Mouse (Mus musculus): Measurements from ENCODE around the gene Scaf4. TPM values are rescaled to one million over a fixed set of nuclear protein-coding genes. Genes with fewer than 3 reads are reported as not detected.

The Scaf4 gene
- polyA plus RNA-seq, 1 experiment from 2014 or later: 17.3 TPM

GRCm38 (mm10) chr16:90303988-90304299, 19.6 kb upstream of the Scaf4 start:
- Histone ChIP-seq H3K36me3 (ENCODE audit: insufficient read depth, low read length) (no peaks in the 10 kb centered on the region), H3K9me3 (replicated peaks; ENCODE audit: low read length) (no peaks in the 10 kb centered on the region), H3K4me3 (replicated peaks; ENCODE audit: low read depth, low read length) (no peak overlapping the region), H3K27ac (no peak overlapping the region), H3K27me3 (ENCODE audit: insufficient read depth, low read length) (no peaks in the 10 kb centered on the region), H3K4me1 (replicated peaks; ENCODE audit: insufficient read depth, low read length) (no peaks in the 10 kb centered on the region), H3K4me2 (ENCODE audit: low read length) (no peak overlapping the region), H3K9ac (ENCODE audit: low read depth, low read length) (no peak overlapping the region)
- no peak for TF ChIP-seq CTCF (IDR thresholded peaks at IDR 0.05; ENCODE audit: low read depth)
- ATAC-seq (replicated peaks; ENCODE audit: low FRiP score, low read depth): no peak
- WGBS: 85% methylated on average over 2 of the region's 2 CpGs
- DNase-seq (ENCODE audit: low spot score): no peak

GRCm38 (mm10) chr16:90303286-90303987, 19.1 kb upstream of the Scaf4 start:
- DNase-seq (ENCODE audit: low spot score): no peak
- no peak for ATAC-seq (replicated peaks; ENCODE audit: low FRiP score, low read depth)
- 75% methylated on average over 9 of the region's 9 CpGs for WGBS

GRCm38 (mm10) chr16:90301706-90302105, 17.4 kb upstream of the Scaf4 start:
- no peak for TF ChIP-seq CTCF (IDR thresholded peaks at IDR 0.05; ENCODE audit: low read depth)
- 85% methylated on average over 10 of the region's 10 CpGs for WGBS
- ATAC-seq (replicated peaks; ENCODE audit: low FRiP score, low read depth): no peak
- DNase-seq (ENCODE audit: low spot score): no peak
- Histone ChIP-seq H3K9ac (ENCODE audit: low read depth, low read length) (no peak overlapping the region), H3K9me3 (replicated peaks; ENCODE audit: low read length) (no peaks in the 10 kb centered on the region), H3K27me3 (ENCODE audit: insufficient read depth, low read length) (no peaks in the 10 kb centered on the region), H3K4me1 (replicated peaks; ENCODE audit: insufficient read depth, low read length) (no peaks in the 10 kb centered on the region), H3K4me3 (replicated peaks; ENCODE audit: low read depth, low read length) (no peak overlapping the region), H3K4me2 (ENCODE audit: low read length) (no peak overlapping the region), H3K27ac (no peak overlapping the region), H3K36me3 (ENCODE audit: insufficient read depth, low read length) (no peaks in the 10 kb centered on the region)

More at GRCm38 (mm10) chr16:90303286-90303987, 19.1 kb upstream of the Scaf4 start:
- Histone ChIP-seq H3K4me3 (replicated peaks; ENCODE audit: low read depth, low read length) (no peak overlapping the region), H3K27me3 (ENCODE audit: insufficient read depth, low read length) (no peaks in the 10 kb centered on the region), H3K36me3 (ENCODE audit: insufficient read depth, low read length) (no peaks in the 10 kb centered on the region), H3K9me3 (replicated peaks; ENCODE audit: low read length) (no peaks in the 10 kb centered on the region), H3K9ac (ENCODE audit: low read depth, low read length) (no peak overlapping the region), H3K4me2 (ENCODE audit: low read length) (no peak overlapping the region), H3K27ac (no peak overlapping the region), H3K4me1 (replicated peaks; ENCODE audit: insufficient read depth, low read length) (no peaks in the 10 kb centered on the region)
- no peak for TF ChIP-seq CTCF (IDR thresholded peaks at IDR 0.05; ENCODE audit: low read depth)

- Histone ChIP-seq H3K4me3 (replicated peaks; ENCODE audit: low read depth, low read length) (no peak overlapping the region), H3K36me3 (ENCODE audit: insufficient read depth, low read length) (no peaks in the 10 kb centered on the region), H3K4me2 (ENCODE audit: low read length) (no peak overlapping the region), H3K9me3 (replicated peaks; ENCODE audit: low read length) (no peaks in the 10 kb centered on the region), H3K27me3 (ENCODE audit: insufficient read depth, low read length) (no peaks in the 10 kb centered on the region), H3K27ac (no peak overlapping the region), H3K9ac (ENCODE audit: low read depth, low read length) (no peak overlapping the region), H3K4me1 (replicated peaks; ENCODE audit: insufficient read depth, low read length) (no peaks in the 10 kb centered on the region)
- WGBS: 92% methylated on average over 11 of the region's 11 CpGs
- DNase-seq (ENCODE audit: low spot score) (no peak), ATAC-seq (replicated peaks; ENCODE audit: low FRiP score, low read depth) (no peak)
- no peak for TF ChIP-seq CTCF (IDR thresholded peaks at IDR 0.05; ENCODE audit: low read depth)
These were observed 16.6 kb upstream of the Scaf4 start for GRCm38 (mm10) chr16:90300896-90301295.

- H3K9me3 ChIP-seq (replicated peaks; ENCODE audit: low read length): no peaks in the 10 kb centered on the region
- no peaks in the 10 kb centered on the region for H3K4me1 ChIP-seq (replicated peaks; ENCODE audit: insufficient read depth, low read length)
- no peak for DNase-seq (ENCODE audit: low spot score)
- no peak for TF ChIP-seq CTCF (IDR thresholded peaks at IDR 0.05; ENCODE audit: low read depth)
- H3K27ac ChIP-seq: no peak overlapping the region
- ATAC-seq (replicated peaks; ENCODE audit: low FRiP score, low read depth): no peak
- no peak overlapping the region for H3K9ac ChIP-seq (ENCODE audit: low read depth, low read length)
- no peaks in the 10 kb centered on the region for H3K27me3 ChIP-seq (ENCODE audit: insufficient read depth, low read length)
- no peak overlapping the region for H3K4me2 ChIP-seq (ENCODE audit: low read length)
- no peaks in the 10 kb centered on the region for H3K36me3 ChIP-seq (ENCODE audit: insufficient read depth, low read length)
- no peak overlapping the region for H3K4me3 ChIP-seq (replicated peaks; ENCODE audit: low read depth, low read length)
These were observed 15.3 kb upstream of the Scaf4 start for GRCm38 (mm10) chr16:90299591-90299990.

- TF ChIP-seq CTCF (IDR thresholded peaks at IDR 0.05; ENCODE audit: low read depth): no peak
- no peak for ATAC-seq (replicated peaks; ENCODE audit: low FRiP score, low read depth)
- H3K9ac ChIP-seq (ENCODE audit: low read depth, low read length): peak overlapping the region; percentile 20; the same call in 1 of the 2 replicates
- H3K27me3 ChIP-seq (ENCODE audit: insufficient read depth, low read length): no peaks in the 10 kb centered on the region
- no peak for DNase-seq (ENCODE audit: low spot score)
- peak overlapping the region; percentile 13; the same call in 1 of the 2 replicates for H3K4me2 ChIP-seq (ENCODE audit: low read length)
- no peaks in the 10 kb centered on the region for H3K9me3 ChIP-seq (replicated peaks; ENCODE audit: low read length)
- H3K4me3 ChIP-seq (replicated peaks; ENCODE audit: low read depth, low read length): no peak overlapping the region
- H3K4me1 ChIP-seq (replicated peaks; ENCODE audit: insufficient read depth, low read length): no peaks in the 10 kb centered on the region
- H3K27ac ChIP-seq: no peak overlapping the region
- 14% methylated on average over 21 of the region's 21 CpGs for WGBS
- no peaks in the 10 kb centered on the region for H3K36me3 ChIP-seq (ENCODE audit: insufficient read depth, low read length)
These were observed 14.4 kb upstream of the Scaf4 start for GRCm38 (mm10) chr16:90298426-90299300.
